Mouse (Mus musculus): ENCODE data around the gene Gm5105.

Gm5105 gene

GRCm38 (mm10) chr3:138029351-138029750 lies 37.8 kb downstream of the Gm5105 start:
- DNase-seq (ENCODE audit: extremely low spot score, low read depth, low spot score): no peak

- no peak for DNase-seq (ENCODE audit: extremely low spot score, low read depth, low spot score)
Measured at GRCm38 (mm10) chr3:138027575-138028362, 39.4 kb downstream of the Gm5105 start.

GRCm38 (mm10) chr3:138026286-138026685 lies 40.9 kb downstream of the Gm5105 start:
- no peak for DNase-seq (ENCODE audit: extremely low spot score, low read depth, low spot score)

GRCm38 (mm10) chr3:138022651-138023050 lies 44.5 kb downstream of the Gm5105 start:
- DNase-seq (ENCODE audit: extremely low spot score, low read depth, low spot score): no peak

GRCm38 (mm10) chr3:138022003-138022402 lies 45.2 kb downstream of the Gm5105 start:
- no peak for DNase-seq (ENCODE audit: extremely low spot score, low read depth, low spot score)

- DNase-seq (ENCODE audit: extremely low spot score, low read depth, low spot score): no peak
Measured at GRCm38 (mm10) chr3:138016810-138017209, 50.4 kb downstream of the Gm5105 start.

- no peak for DNase-seq (ENCODE audit: extremely low spot score, low read depth, low spot score)
Measured at GRCm38 (mm10) chr3:138014725-138015124, 52.5 kb downstream of the Gm5105 start.

- DNase-seq (ENCODE audit: extremely low spot score, low read depth, low spot score): no peak
Measured at GRCm38 (mm10) chr3:138012351-138012750, 54.8 kb downstream of the Gm5105 start.

GRCm38 (mm10) chr3:138008152-138008551 lies 59.0 kb downstream of the Gm5105 start:
- DNase-seq (ENCODE audit: extremely low spot score, low read depth, low spot score): no peak

- no peak for DNase-seq (ENCODE audit: extremely low spot score, low read depth, low spot score)
Measured at GRCm38 (mm10) chr3:138006896-138007295, 60.3 kb downstream of the Gm5105 start.

GRCm38 (mm10) chr3:138003264-138003663 lies 63.9 kb downstream of the Gm5105 start:
- DNase-seq (ENCODE audit: extremely low spot score, low read depth, low spot score): no peak

GRCm38 (mm10) chr3:138002545-138002944 lies 64.6 kb downstream of the Gm5105 start:
- DNase-seq (ENCODE audit: extremely low spot score, low read depth, low spot score): no peak

GRCm38 (mm10) chr3:138001865-138002264 lies 65.3 kb downstream of the Gm5105 start:
- no peak for DNase-seq (ENCODE audit: extremely low spot score, low read depth, low spot score)

GRCm38 (mm10) chr3:138000724-138001069 lies 66.5 kb downstream of the Gm5105 start:
- no peak for DNase-seq (ENCODE audit: extremely low spot score, low read depth, low spot score)

- no peak for DNase-seq (ENCODE audit: extremely low spot score, low read depth, low spot score)
Measured at GRCm38 (mm10) chr3:138000062-138000723, 67.0 kb downstream of the Gm5105 start.

- DNase-seq (ENCODE audit: extremely low spot score, low read depth, low spot score): no peak
Measured at GRCm38 (mm10) chr3:137999224-137999790, 67.9 kb downstream of the Gm5105 start.

Measured in hindlimb bud, embryonic 11.5 days (tissue).